Mouse (Mus musculus) urinary bladder, adult 18-20 months (tissue): ENCODE data around the gene Car5b.
A peak's percentile ranks its signal among the peaks of the same experiment; 100 is the strongest.

Experiments
- DNase-seq, 2 experiments: peaks; one replicate each; pipeline ENCODE4 v3.0.0; 2022; ENCODE audit warnings: low spot score in 2 of 2, mixed read lengths in 2 of 2

Gene Car5b

GRCm38 (mm10) chrX:164027607-164028289 lies at the start of gene Car5b:
Gene Car5b (minus strand): TSS chrX:164027997.
- peak; percentile 78 to 85 for DNase-seq

DNA sequence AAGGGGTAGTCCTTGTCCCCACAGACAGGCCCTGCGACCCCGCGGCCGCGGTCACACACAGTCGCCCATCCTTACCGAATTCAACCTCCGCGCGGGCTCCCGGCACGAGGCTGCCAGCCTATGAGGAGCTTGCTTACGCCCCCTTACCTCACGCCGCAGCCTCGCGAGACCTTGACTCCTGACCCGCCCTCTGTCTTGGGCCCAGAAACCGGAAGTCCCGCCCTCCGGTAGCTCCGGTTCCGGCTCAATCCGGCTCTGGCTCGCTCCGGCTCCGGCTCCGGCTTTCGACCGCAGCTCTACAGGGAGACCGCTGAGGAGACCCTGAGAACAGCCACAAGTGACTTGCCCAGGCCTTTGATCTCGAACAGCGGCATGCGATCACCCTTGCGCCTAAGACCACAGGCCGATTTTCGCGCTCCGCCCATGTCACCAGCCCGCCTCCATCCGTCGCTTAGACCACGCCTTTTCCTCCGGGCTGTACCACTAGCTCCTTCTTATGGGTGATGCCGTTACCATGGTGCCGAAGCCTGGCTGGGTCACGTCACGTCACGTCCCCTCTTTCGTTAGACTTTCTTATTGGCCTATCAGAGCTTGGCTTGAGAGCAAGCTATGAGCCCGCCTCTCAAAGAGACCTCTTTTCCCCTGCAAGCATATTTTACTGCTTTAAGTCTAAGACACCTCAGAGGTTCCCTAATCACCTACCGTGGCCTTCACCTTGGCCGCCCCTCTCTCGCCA lies 48.4 kb upstream of the Car5b start, which contains the start of gene Siah1b:
Gene Siah1b (minus strand): TSS at position 454 of the 736 bp plus-strand sequence.
- peak; percentile 82 to 86 for DNase-seq

DNA sequence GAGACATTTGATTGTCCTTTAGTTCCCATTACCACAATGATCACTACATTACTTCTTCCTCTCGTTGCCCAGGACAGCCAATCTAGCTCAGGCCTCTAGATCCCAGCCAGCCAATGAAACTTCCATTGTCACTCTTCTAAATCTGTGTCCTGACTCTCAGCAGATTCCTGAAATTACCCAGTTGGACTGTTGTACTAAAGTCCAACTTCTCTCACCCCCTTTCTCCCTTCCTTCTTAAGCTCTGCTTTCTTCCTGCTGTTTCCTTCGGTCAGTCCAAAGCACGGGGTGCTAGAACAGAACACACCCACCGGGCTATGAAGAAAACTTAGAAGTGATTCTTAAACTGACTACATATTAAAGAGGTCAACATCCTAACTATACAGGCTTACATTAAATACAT lies 41.2 kb upstream of the Car5b start:
- DNase-seq, result no peak

DNA sequence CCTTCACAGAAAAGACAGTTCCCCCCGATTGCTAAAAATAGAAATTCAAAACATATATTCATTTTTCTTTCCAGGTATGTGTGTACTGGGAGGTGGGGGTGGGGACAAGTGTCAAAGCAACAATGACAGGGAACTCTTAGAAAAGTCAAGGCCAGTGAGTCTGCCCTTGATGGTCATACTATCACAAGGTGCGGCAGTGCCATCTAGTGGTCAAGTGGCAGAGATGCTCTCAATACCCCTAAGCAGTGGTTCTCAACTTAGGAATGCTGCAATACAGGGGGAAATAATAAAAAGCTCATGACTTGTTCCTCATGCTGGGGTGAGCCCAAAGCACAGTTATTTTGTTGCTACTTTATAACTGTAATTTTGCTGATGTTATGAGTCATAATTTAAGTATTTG lies 38.4 kb upstream of the Car5b start:
- peak; percentile 13 to 27 for DNase-seq

GRCm38 (mm10) chrX:164059070-164059469 lies 31.3 kb upstream of the Car5b start:
- DNase-seq, result no peak

- no peak for DNase-seq
Measured at GRCm38 (mm10) chrX:164058523-164058922, 30.7 kb upstream of the Car5b start.

- DNase-seq, result no peak
Measured at GRCm38 (mm10) chrX:164055726-164056125, 27.9 kb upstream of the Car5b start.

DNA sequence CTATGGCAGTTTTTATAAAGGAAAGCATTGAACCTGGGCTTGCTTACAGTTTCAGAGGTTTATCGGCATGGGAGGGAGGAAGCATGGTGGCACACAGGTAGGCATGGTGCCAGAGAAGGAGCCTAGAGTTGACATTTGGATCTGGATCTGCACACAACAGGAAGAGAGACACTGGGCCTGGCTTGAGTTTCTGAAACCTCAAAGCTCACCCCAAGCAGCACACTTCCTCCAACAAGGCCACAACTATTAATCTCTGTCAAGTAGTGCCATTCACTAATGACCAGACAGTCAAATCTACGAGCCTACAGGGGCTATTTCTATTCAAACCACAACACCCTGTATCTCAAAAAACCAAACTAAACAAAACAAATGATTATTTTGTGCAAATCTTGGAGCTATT lies 18.9 kb upstream of the Car5b start:
- no peak for DNase-seq

DNA sequence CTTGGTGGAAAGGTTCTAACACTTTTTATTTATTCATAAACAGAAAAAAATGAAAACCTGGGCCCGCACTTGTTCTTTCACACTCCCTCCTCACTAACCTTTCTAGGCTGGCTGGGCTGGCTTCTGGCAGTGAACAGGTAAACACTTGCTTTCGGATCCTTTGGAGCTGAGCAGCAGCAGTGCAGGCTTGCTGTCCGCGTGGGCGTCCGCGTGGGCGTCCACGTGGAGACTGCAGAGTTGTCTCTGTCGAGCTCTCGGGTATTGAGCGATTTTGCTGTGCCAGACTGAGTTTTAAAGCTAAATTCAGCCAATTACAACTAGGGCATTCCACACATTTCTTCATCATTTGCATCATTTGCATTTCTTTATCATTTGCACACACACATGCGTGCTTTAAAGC lies 14.3 kb upstream of the Car5b start:
- DNase-seq, result no peak

DNA sequence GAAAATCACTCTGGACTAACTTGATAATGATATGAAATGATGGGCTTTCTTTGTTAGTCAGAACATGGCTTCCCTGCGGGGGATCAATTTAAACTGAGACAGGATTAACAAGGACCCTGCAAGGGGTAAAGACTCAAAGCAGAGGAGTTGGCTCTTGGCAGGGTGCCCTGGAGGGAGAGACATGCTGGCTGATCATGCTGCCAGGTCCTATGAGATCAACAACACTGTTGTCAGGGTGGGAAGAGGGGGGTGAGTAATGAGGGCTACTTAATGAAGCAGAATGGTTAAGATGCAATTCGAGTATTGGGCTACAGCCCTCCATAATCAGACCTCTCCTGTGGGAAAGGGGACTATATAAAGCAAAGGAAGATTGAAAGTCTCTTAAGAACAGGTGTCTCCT lies 11.1 kb upstream of the Car5b start:
- DNase-seq, result no peak

DNA sequence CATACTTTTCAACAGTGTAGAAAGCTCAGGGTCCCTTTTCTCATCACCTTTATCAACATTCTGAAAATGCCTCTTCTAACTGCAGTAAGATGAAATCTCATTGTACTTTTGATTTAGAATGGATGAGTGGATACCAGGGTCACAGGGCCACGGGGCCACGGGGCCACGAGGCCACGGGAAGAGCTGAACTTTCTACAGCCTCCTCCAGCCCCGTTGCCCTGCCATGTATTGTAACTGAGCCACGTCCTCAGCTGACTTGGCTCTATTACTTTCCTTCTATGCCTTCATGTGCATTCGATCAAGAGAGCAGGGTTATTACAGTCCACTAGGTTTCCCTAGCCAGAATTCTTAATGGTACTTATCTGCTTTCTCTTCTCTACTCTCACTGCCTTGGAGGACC lies 8.1 kb upstream of the Car5b start:
- no peak for DNase-seq

DNA sequence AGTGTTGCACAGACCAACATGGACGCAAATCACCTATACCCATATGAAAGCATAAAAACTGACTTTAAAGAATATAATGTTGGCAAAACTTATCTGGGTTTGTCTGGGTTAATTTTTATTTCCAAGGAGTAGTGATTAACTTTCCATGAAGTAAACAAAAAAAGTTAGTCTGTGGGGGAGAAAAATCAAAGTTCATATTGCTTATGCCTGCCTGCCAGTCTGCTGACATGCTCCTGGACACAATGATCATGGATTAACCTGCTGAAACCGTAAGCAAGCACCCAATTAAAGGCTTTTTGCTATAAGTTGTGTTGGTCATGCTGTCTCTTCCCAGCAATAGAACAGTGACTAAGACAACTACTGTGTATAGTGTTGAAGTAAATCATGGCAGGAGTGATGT lies 7.6 kb upstream of the Car5b start:
- DNase-seq, result no peak

DNA sequence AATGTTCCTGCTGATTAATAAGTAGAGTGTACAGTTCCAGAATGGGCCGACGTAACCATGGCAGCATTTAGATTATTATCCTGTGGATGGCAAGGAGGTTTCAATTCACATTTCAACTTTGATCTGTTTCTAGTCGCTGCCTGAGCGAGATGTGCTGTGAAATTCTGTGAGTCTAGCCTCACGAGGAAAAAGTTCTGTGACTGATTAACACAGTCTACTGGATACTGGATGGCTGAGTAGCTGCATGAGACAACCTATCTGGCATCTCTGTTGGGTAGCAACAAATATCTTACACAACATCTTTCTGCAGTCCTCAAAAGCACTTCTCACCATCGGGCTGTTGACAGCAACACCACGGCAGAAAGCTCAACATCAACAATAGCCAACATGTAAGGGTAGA lies 4.7 kb upstream of the Car5b start:
- no peak for DNase-seq

DNA sequence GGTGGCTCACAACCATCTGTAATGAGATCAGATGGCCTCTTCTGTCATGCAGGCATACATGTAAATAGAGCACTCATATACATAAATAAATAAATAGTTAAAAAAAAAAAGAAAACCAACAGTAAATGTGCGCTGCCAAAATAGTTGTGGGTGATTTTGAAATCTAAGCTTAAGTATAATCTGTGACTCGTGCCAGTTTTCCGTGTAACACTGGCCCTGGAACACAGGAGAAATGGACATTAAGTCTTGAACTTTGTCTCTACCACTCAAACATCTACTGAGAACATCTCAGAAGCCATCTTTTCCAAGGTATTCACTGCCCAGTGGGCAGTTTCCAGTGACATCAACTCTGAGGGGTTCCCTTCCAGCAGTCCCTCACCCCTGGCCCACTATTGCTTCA lies 12.2 kb downstream of the Car5b start:
- DNase-seq, result no peak

DNA sequence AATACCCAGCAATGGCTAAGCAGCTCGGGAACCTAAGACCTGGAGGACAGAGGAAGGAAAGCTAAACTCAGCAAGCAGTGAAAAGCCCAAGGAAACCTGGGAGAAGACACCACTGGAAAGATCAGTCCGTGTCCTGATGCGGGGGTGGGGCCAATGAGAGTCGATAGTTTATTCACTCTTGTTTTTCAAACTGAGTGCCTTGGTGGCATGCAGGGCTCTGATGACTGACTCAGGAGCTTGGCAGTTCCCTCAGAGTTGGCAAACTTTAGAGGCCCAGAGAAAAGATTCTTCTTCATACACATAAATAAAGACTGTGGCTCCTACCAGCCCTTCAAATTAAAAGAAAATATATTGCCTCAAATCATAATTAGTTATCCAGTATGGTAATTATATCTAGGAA lies 12.8 kb downstream of the Car5b start:
- no peak for DNase-seq

DNA sequence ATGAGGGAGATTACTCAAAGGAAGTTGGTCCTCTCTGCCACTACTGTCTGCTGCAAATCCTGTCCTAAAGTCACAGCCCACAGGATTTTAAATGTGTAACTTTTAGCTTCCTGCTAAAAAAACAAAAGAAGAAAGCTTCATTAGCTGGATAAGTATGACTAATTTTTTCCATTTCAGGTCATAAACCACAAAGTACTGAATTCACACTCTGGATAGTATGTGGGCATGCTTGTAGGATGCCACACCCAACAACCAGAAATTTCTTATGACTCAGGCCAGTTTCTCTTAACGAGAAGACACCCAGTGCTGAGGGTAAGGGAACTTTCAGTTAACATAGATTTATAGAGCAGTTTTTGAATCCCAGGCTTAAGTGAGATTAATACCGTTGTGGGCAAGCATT lies 14.5 kb downstream of the Car5b start:
- DNase-seq, result no peak

DNA sequence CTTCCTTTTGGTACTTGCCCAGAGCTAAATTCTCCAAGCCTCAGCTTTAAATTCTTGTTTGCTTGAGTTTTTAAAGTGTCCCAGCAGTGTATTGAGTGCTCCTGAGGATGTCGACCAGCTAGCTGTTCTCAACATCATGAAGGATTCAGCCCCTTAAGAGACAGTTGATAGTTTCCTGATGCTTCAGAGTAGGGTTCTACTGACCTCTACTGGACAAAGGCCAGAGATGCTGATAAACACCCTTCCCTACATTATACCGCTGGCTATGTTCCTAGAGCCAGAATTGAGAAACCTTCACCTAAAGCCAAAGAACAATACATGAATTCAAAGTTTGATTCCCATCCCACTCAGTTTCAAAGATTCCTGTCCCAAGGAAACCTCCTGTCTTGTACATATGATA lies 23.0 kb downstream of the Car5b start:
- no peak for DNase-seq

DNA sequence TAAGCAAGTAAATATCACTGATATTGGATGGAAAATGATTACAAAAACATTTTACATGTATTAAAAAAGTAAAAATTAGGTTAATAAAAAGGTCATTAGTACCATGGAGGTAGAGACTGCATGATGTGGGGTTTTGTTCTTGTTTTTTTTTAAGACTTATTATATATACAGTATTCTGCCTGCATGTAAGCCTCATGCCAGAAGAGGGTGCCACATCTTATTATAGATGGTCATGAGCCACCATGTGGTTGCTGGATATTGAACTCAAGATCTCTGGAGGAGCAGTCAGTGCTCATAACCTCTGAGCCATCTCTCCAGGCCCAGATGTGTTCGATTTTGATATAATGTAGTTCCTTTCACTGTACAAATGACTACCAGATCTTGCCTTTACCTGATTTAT lies 27.9 kb downstream of the Car5b start:
- no peak for DNase-seq

DNA sequence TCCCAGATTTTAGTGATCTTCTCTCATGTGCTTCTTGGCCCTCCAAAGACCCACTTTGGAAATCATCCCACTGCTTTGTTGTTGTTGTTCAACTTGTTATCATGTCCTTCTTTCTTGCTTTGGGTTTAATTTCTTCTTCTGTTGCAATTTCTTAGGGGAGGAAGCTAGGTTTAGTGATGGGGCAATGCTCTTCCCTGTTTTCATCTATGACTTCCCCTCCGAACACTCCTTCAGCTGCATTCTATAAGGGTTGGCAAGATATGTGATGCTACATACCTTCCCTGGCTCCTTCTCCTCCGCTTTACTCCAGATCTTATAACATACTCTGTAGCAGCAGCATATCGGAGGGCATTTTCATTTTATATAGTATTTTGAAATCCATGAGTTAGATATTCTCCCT lies 31.0 kb downstream of the Car5b start:
- no peak for DNase-seq

DNA sequence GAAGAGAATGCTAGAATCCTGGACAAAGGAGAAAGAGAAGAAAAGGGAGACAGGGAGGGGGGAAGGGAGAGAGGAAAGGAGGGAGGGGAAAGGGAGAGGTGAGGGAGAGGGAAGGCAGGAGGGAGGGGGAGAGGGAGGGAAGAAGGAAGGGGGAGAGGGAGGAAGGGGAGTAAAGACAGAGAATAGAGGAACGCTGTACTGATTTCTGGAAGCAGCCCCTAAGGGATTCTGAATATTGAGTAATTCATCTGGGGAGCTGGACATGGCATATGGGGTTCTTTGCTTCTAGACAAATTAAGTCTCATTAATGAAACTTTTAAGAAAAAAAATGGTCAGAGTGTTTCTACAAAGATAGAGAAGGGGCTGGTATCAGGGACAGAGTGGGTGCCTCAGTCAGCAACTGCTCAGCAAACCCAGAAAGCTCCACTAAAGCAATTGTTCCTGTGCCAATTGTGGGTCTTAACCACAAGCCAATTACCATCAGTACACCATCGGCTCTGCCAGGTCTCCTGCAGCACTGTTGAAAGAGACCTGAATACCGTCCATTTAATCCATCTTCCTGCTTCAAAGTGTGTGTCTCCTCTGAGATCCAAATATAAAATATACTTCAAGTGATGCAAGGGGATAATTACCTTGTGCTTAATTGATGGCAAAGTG lies 40.0 kb downstream of the Car5b start:
- DNase-seq, result no peak

DNA sequence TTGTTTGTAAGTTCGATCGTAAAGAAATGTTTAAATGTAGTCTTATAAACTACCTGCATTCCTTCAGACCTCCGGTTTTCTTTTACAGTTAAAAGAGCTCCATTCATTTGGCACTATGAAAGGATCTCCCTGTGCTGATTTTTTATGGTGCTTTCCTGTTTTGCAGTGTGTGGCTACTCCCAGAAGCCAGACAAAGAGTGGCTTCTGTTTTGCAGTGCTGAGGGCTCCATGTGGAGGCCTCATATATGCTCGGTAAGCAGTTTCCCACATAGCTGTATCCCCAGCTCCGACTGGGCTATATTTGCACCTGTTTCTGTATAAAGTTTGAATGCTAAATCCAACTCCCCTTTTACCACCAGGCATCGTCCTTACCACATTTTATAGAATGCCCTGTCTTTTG lies 45.7 kb downstream of the Car5b start:
- DNase-seq, result no peak

DNA sequence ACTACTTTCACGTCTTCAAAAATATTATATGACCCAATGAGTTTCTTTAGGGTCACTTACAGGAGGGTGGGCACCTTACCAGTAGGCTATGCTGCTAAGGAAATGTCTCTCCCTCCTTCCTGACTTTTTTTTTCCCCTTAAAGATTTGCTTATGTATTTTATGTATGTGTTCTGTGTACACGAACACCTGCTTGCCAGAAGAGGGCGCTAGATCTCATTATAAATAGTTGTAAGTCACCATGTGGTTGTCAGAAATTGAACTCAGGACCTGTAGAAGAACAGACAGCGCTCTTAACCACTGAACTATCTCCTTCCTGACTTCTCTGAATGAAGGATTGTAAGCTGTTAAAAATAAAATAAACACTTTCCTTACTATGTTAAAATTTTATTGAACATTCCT lies 46.3 kb downstream of the Car5b start:
- no peak for DNase-seq

DNA sequence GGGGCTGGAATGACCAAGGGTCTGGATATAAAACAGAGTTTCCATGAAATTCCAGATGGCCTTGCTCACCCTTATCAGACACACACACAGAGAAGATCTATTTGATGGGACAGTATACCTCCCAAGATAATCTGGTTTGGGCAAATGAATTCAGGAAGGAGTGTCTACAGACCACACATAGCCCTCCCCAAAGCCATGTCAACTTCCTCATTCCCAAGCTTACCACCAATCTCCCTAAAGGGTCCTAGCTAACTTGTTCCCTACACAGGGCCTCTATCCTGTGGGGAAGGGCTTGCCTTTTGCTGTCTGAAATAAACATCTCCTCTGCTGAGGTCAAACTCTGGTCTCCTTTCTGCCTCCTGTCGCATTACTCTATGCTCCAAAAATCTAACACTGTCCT lies 46.7 kb downstream of the Car5b start:
- no peak for DNase-seq
